Mouse (Mus musculus) granulocyte monocyte progenitor cell, adult 5-6 weeks (primary cell): ENCODE measurements around the gene Nfkbib. TPM values are rescaled to one million over a fixed set of nuclear protein-coding genes. Genes with fewer than 3 reads are reported as not detected.
A peak's percentile ranks its signal among the peaks of the same experiment; 100 is the strongest.

Experiments used
- ATAC-seq: replicated peaks from 2 replicates; pipeline ENCODE4 v1.8.0; 2016; ENCODE audit warnings: mild to moderate bottlenecking, moderate TSS enrichment, inconsistent platforms; ENCODE audit not compliant: poor library complexity, severe bottlenecking
- total RNA-seq, 2 experiments: library from RNA; stranded (forward) in 1 of 2; stranded (reverse) in 1 of 2; fragments of 200-712, 200-1000 nt in 1 of 2; fragments of >200 nt in 1 of 2; fragmentation: Nextera tagmentation in 1 of 2; gene quantifications; 2 replicates each; pipeline ENCODE4 v1.2.3; 2014 to 2017

Gene Nfkbib
- total RNA-seq (2014; fragmentation: Nextera tagmentation) (22.0 and 36.0 TPM in 2 replicates), total RNA-seq (2017) (20.0 and 24.1 TPM in 2 replicates)

- ATAC-seq, result no peak
Observed at GRCm38 (mm10) chr7:28767462-28767965, at the start of gene Nfkbib. Nfkbib (minus strand) TSS chr7:28767512.

GRCm38 (mm10) chr7:28816920-28817319 is 49.6 kb upstream of the Nfkbib start:
- ATAC-seq, result no peak

GRCm38 (mm10) chr7:28816201-28816600 is 48.9 kb upstream of the Nfkbib start:
- ATAC-seq, result no peak

GRCm38 (mm10) chr7:28815230-28815629 is 47.9 kb upstream of the Nfkbib start:
- ATAC-seq, result no peak

GRCm38 (mm10) chr7:28814306-28815034 is 47.2 kb upstream of the Nfkbib start:
- ATAC-seq, result no peak

GRCm38 (mm10) chr7:28812949-28813348 is 45.6 kb upstream of the Nfkbib start:
- ATAC-seq, result no peak

GRCm38 (mm10) chr7:28812436-28812835 is 45.1 kb upstream of the Nfkbib start:
- no peak for ATAC-seq

GRCm38 (mm10) chr7:28811640-28812275 is 44.4 kb upstream of the Nfkbib start:
- no peak for ATAC-seq

GRCm38 (mm10) chr7:28811228-28811627 is 43.9 kb upstream of the Nfkbib start:
- peak; percentile 20 for ATAC-seq

GRCm38 (mm10) chr7:28810107-28811066 is 43.1 kb upstream of the Nfkbib start:
- peak; percentile 64 for ATAC-seq

GRCm38 (mm10) chr7:28809401-28810089 is 42.2 kb upstream of the Nfkbib start:
- peak; percentile 4 for ATAC-seq

GRCm38 (mm10) chr7:28808957-28809393 is 41.7 kb upstream of the Nfkbib start:
- peak; percentile 54 for ATAC-seq

- ATAC-seq, result peak; percentile 17
Observed at GRCm38 (mm10) chr7:28808221-28808941, 41.1 kb upstream of the Nfkbib start, which contains the start of gene Hnrnpl. Hnrnpl (plus strand) TSS chr7:28808541.

GRCm38 (mm10) chr7:28807641-28808220 is 40.4 kb upstream of the Nfkbib start:
- ATAC-seq, result no peak

GRCm38 (mm10) chr7:28806869-28807268 is 39.6 kb upstream of the Nfkbib start:
- ATAC-seq, result no peak

GRCm38 (mm10) chr7:28803756-28804155 is 36.4 kb upstream of the Nfkbib start:
- ATAC-seq, result no peak

- peak; percentile 29; the same call in 1 of the 2 replicates for ATAC-seq
Observed at GRCm38 (mm10) chr7:28802846-28803588, 35.7 kb upstream of the Nfkbib start.
